9 mouse cellular contexts compared by ENCODE assay signal in the genomic region with DNA sequence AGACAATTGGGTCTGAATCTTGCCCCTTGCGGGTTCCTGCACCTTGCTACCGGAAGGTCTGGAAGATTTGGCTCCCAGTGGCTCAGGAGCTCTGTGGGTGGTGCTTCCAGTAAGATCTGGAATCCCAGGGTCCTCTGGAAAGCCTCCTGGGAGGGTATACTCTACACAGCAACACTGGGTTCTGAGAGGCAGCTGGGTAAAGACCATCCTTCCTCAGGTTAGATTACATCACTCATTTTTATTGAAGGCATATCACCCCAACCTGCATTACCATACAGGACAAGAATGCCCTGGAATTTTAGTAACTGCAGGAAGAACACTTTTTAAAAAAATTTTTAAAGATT. TPM values are rescaled to one million over a fixed set of nuclear protein-coding genes. Genes with fewer than 3 reads are reported as not detected.
DNase-seq lines count a peak whose midpoint lies in the region; ATAC-seq lines count a peak whose summit lies in the region.
"Had no signal": no experiment of that assay in that cellular context is flagged by ENCODE, and none has a peak within 500 bp of the region (broad histone marks: within the 10 kb centered on the region; RNA-seq: fewer than 3 reads in every experiment).

No protein-coding gene starts in this region.

- peak overlapping the region; percentile 53 for H3K4me3 ChIP-seq in heart, embryonic 13.5 days
- H3K4me3 ChIP-seq in hindbrain, embryonic 13.5 days: peak overlapping the region; percentile 50
- H3K4me3 ChIP-seq in midbrain, embryonic 13.5 days (replicated peaks): peak overlapping the region; percentile 50

- peak overlapping the region; percentile 80 for H3K9ac ChIP-seq in heart, embryonic 13.5 days
- H3K9ac ChIP-seq in hindbrain, embryonic 13.5 days: peak overlapping the region; percentile 70
- H3K9ac ChIP-seq in midbrain, embryonic 13.5 days (replicated peaks): peak overlapping the region; percentile 69

- no peak for DNase-seq in heart, postnatal 10 days
- no peak for DNase-seq in B cell, adult 2 months
- DNase-seq in left cerebral cortex, postnatal 4 days: no peak
- no peak for DNase-seq in lung, postnatal 36 days

- peaks cover 14% of the 10 kb centered on the region for H3K27me3 ChIP-seq in heart, embryonic 13.5 days (replicated peaks)
- H3K27me3 ChIP-seq in hindbrain, embryonic 13.5 days: no peaks in the 10 kb centered on the region
- 0 out of 2 replicates have a peak, but pooled peaks cover 5% of the 10 kb centered on the region for H3K27me3 ChIP-seq in midbrain, embryonic 13.5 days

- H3K4me1 ChIP-seq in heart, embryonic 13.5 days: peaks cover 13% of the 10 kb centered on the region
- H3K4me1 ChIP-seq in hindbrain, embryonic 13.5 days (replicated peaks): peaks cover 3% of the 10 kb centered on the region; the same call in 1 of the 2 replicates
- H3K4me1 ChIP-seq in midbrain, embryonic 13.5 days (replicated peaks): peaks cover 5% of the 10 kb centered on the region; the same call in 1 of the 2 replicates

- no peaks in the 10 kb centered on the region for H3K9me3 ChIP-seq in heart, embryonic 13.5 days
- no peaks in the 10 kb centered on the region for H3K9me3 ChIP-seq in hindbrain, embryonic 13.5 days
- no peaks in the 10 kb centered on the region for H3K9me3 ChIP-seq in midbrain, embryonic 13.5 days

- H3K4me2 ChIP-seq in heart, embryonic 13.5 days: peak overlapping the region; percentile 74
- peak overlapping the region; percentile 60 for H3K4me2 ChIP-seq in hindbrain, embryonic 13.5 days
- peak overlapping the region; percentile 60 for H3K4me2 ChIP-seq in midbrain, embryonic 13.5 days (replicated peaks)

- intact Hi-C loops in heart, postnatal 10 days (cut with DNase I): loop anchor here (1.0 to 10.0 kb wide), 2 partner anchors 157 to 285 kb away; no protein-coding TSS in a partner anchor
- intact Hi-C loops in left cerebral cortex, postnatal 4 days (cut with DNase I): loop anchor here (10.0 kb wide), 1 partner anchor 125 kb away; the partner anchor contains the start of gene Rab39

- H3K27ac ChIP-seq in heart, embryonic 13.5 days (replicated peaks): no peak overlapping the region
- H3K27ac ChIP-seq in hindbrain, embryonic 13.5 days: peak overlapping the region; percentile 82
- H3K27ac ChIP-seq in midbrain, embryonic 13.5 days: peak overlapping the region; percentile 64

- no peak for ATAC-seq in heart, embryonic 13.5 days (ENCODE audit: extremely low read depth, insufficient number of reproducible peaks, low FRiP score, low TSS enrichment)
- 0 out of 2 replicates have a peak, but pooled peaks have one; percentile 16 for ATAC-seq in common myeloid progenitor, adult 5-6 weeks (replicated peaks; ENCODE audit: low read depth, poor library complexity, severe bottlenecking)
- ATAC-seq in hindbrain, embryonic 13.5 days (ENCODE audit: low FRiP score): peak; percentile 67
- peak; percentile 63 for ATAC-seq in midbrain, embryonic 13.5 days

- H3K36me3 ChIP-seq in heart, embryonic 13.5 days: no peaks in the 10 kb centered on the region
- no peaks in the 10 kb centered on the region for H3K36me3 ChIP-seq in hindbrain, embryonic 13.5 days
- no peaks in the 10 kb centered on the region for H3K36me3 ChIP-seq in midbrain, embryonic 13.5 days

- WGBS in heart, embryonic 13.5 days: 12% methylated on average over 2 of the region's 2 CpGs
- 41% methylated on average over 2 of the region's 2 CpGs for WGBS in hindbrain, embryonic 13.5 days
- WGBS in midbrain, embryonic 13.5 days: 33% methylated on average over 2 of the region's 2 CpGs

RNA-seq across cellular contexts. Expression of gene Sln, which starts 20.1 kb away (rescaled TPM):
- polyA plus RNA-seq in heart, embryonic 13.5 days (2015; fragmentation: Nextera tagmentation; extraction: Ambion mirVana): 34.7 and 41.9 TPM in 2 replicates
- 10 to 100 TPM; 22.6 to 50.2 TPM for total RNA-seq in heart, postnatal 10 days (2021)
- not detected in 2 replicates for total RNA-seq in common myeloid progenitor, adult 5-6 weeks (2017)
- 0.63 and 1.2 TPM in 2 replicates for polyA plus RNA-seq in hindbrain, embryonic 13.5 days (2015; fragmentation: Nextera tagmentation; extraction: Ambion mirVana)
- polyA plus RNA-seq in midbrain, embryonic 13.5 days (2015; fragmentation: Nextera tagmentation; extraction: Ambion mirVana): 0.16 TPM in 1 of 2 replicates, not detected in the other
- not detected for total RNA-seq in left cerebral cortex, postnatal 4 days (2021)
- total RNA-seq: neutrophil, adult 5-6 weeks had no signal

RNA-seq across cellular contexts. Expression of gene Slc35f2, which starts 58.5 kb away (rescaled TPM):
- polyA plus RNA-seq in heart, embryonic 13.5 days (2015; fragmentation: Nextera tagmentation; extraction: Ambion mirVana): 0.68 and 0.75 TPM in 2 replicates
- under 1 TPM in 1 of 2 experiments, not detected in 1; 0.29 TPM for total RNA-seq in heart, postnatal 10 days (2021)
- total RNA-seq in common myeloid progenitor, adult 5-6 weeks (2017): 10.6 and 12.5 TPM in 2 replicates
- 9.3 and 9.6 TPM in 2 replicates for polyA plus RNA-seq in hindbrain, embryonic 13.5 days (2015; fragmentation: Nextera tagmentation; extraction: Ambion mirVana)
- polyA plus RNA-seq in midbrain, embryonic 13.5 days (2015; fragmentation: Nextera tagmentation; extraction: Ambion mirVana): 3.6 and 3.9 TPM in 2 replicates
- 10 to 100 TPM; 13.1 to 14.1 TPM for total RNA-seq in left cerebral cortex, postnatal 4 days (2021)

Comparison
In these comparisons a context has a peak if more than half of its experiments do, and no peak if none do; other contexts are left out.
1. RNA of gene Sln, which starts 20.1 kb away (total RNA-seq): 22.6 to 50.2 TPM in heart, postnatal 10 days; not detected in left cerebral cortex, postnatal 4 days and not detected in common myeloid progenitor, adult 5-6 weeks; every median in the first group is over 10 times any median in the second.
2. Peak in every context shown above with its lines, with median percentiles within 50 percentile points of each other: H3K4me2 ChIP-seq, H3K4me3 ChIP-seq and H3K9ac ChIP-seq.